ENCODE assay signal across 20 mouse cellular contexts in genomic region chr4:139830053-139830452, GRCm38 (mm10). TPM values are rescaled to one million over a fixed set of nuclear protein-coding genes. Genes with fewer than 3 reads are reported as not detected.
DNase-seq lines count a peak whose midpoint lies in the region; ATAC-seq and TF ChIP-seq lines count a peak whose summit lies in the region.
"Had no signal": no experiment of that assay in that cellular context is flagged by ENCODE, and none has a peak within 500 bp of the region (broad histone marks: within the 10 kb centered on the region; RNA-seq: fewer than 3 reads in every experiment).

No protein-coding gene starts in this region.

- peaks cover 95% of the 10 kb centered on the region for H3K27me3 ChIP-seq in embryonic facial prominence, embryonic 12.5 days
- H3K27me3 ChIP-seq in limb, embryonic 15.5 days = peaks cover 100% of the 10 kb centered on the region
- H3K27me3 ChIP-seq in neural tube, embryonic 11.5 days (ENCODE audit: control insufficient read depth, insufficient read depth, low read length) = peaks cover 87% of the 10 kb centered on the region

- no peak for TF ChIP-seq CTCF in gastrocnemius, adult 2 months (IDR thresholded peaks at IDR 0.05)

- peak overlapping the region; percentile 77 for H3K4me3 ChIP-seq in gastrocnemius, adult 2 months
- peak overlapping the region; percentile 37 for H3K4me3 ChIP-seq in embryonic facial prominence, embryonic 12.5 days
- 0 out of 2 replicates have a peak overlapping the region, but pooled peaks have one; percentile 31 for H3K4me3 ChIP-seq in limb, embryonic 15.5 days
- peak overlapping the region; percentile 55 for H3K4me3 ChIP-seq in neural tube, embryonic 11.5 days (ENCODE audit: low read depth, low read length)
- H3K4me3 ChIP-seq: forebrain, embryonic 13.5 days; heart, adult 2 months; kidney, embryonic 15.5 days; liver, embryonic 12.5 days; lung, embryonic 15.5 days; megakaryocyte, embryonic 14.5 days; stomach, embryonic 15.5 days had no signal

- 7% methylated on average over 14 of the region's 14 CpGs for WGBS in embryonic facial prominence, embryonic 12.5 days
- 2% methylated on average over 14 of the region's 14 CpGs for WGBS in limb, embryonic 15.5 days
- 6% methylated on average over 14 of the region's 14 CpGs for WGBS in neural tube, embryonic 11.5 days

- no peak for ATAC-seq in embryonic facial prominence, embryonic 12.5 days (ENCODE audit: insufficient number of reproducible peaks, insufficient read depth, low FRiP score, low TSS enrichment)
- ATAC-seq in limb, embryonic 15.5 days (ENCODE audit: insufficient number of reproducible peaks, low FRiP score, low TSS enrichment, low read depth) = no peak
- ATAC-seq in neural tube, embryonic 11.5 days (ENCODE audit: insufficient read depth, low FRiP score, low TSS enrichment) = no peak
- no peak for ATAC-seq in megakaryocyte-erythroid progenitor cell, adult 5-6 weeks (replicated peaks; ENCODE audit: low FRiP score, low TSS enrichment, poor library complexity, severe bottlenecking)
- ATAC-seq in erythroblast, adult 5-6 weeks (replicated peaks; ENCODE audit: low FRiP score, poor library complexity, severe bottlenecking) = no peak
- ATAC-seq: forebrain, embryonic 13.5 days; inflammation-experienced regulatory T-cells, adult 6 months; liver, embryonic 12.5 days had no signal

- no peak overlapping the region for H3K9ac ChIP-seq in embryonic facial prominence, embryonic 12.5 days
- no peak overlapping the region for H3K9ac ChIP-seq in limb, embryonic 15.5 days
- H3K9ac ChIP-seq in neural tube, embryonic 11.5 days (ENCODE audit: low read length) = peak overlapping the region; percentile 85; the same call in 1 of the 2 replicates
- H3K9ac ChIP-seq: forebrain, embryonic 13.5 days; kidney, embryonic 15.5 days; liver, embryonic 12.5 days; lung, embryonic 15.5 days; stomach, embryonic 15.5 days had no signal

- H3K4me2 ChIP-seq in embryonic facial prominence, embryonic 12.5 days (replicated peaks) = peak overlapping the region; percentile 11
- H3K4me2 ChIP-seq in limb, embryonic 15.5 days = no peak overlapping the region
- peak overlapping the region; percentile 75 for H3K4me2 ChIP-seq in neural tube, embryonic 11.5 days (ENCODE audit: low read depth)
- H3K4me2 ChIP-seq: forebrain, embryonic 13.5 days; kidney, embryonic 15.5 days; liver, embryonic 12.5 days; lung, embryonic 15.5 days; stomach, embryonic 15.5 days had no signal

- no peaks in the 10 kb centered on the region for H3K36me3 ChIP-seq in embryonic facial prominence, embryonic 12.5 days
- H3K36me3 ChIP-seq in limb, embryonic 15.5 days = no peaks in the 10 kb centered on the region
- no peaks in the 10 kb centered on the region for H3K36me3 ChIP-seq in neural tube, embryonic 11.5 days (ENCODE audit: control insufficient read depth, insufficient read depth, low read length)
- H3K36me3 ChIP-seq: kidney, embryonic 15.5 days; liver, embryonic 12.5 days; lung, embryonic 15.5 days; stomach, embryonic 15.5 days had no signal

- H3K27ac ChIP-seq in gastrocnemius, adult 2 months = peak overlapping the region; percentile 49; the same call in 1 of the 2 replicates
- H3K27ac ChIP-seq in embryonic facial prominence, embryonic 12.5 days = no peak overlapping the region
- H3K27ac ChIP-seq in limb, embryonic 15.5 days = no peak overlapping the region
- H3K27ac ChIP-seq in neural tube, embryonic 11.5 days (ENCODE audit: low read depth, low read length) = no peak overlapping the region
- H3K27ac ChIP-seq: forebrain, embryonic 13.5 days; heart, adult 2 months; kidney, embryonic 15.5 days; liver, embryonic 12.5 days; lung, embryonic 15.5 days; stomach, embryonic 15.5 days had no signal

- no peaks in the 10 kb centered on the region for H3K9me3 ChIP-seq in embryonic facial prominence, embryonic 12.5 days
- no peaks in the 10 kb centered on the region for H3K9me3 ChIP-seq in limb, embryonic 15.5 days
- no peaks in the 10 kb centered on the region for H3K9me3 ChIP-seq in neural tube, embryonic 11.5 days (ENCODE audit: control insufficient read depth, low read length)
- H3K9me3 ChIP-seq: forebrain, embryonic 13.5 days; kidney, embryonic 15.5 days; liver, embryonic 12.5 days; lung, embryonic 15.5 days; megakaryocyte, embryonic 14.5 days; stomach, embryonic 15.5 days had no signal

- peaks cover 3% of the 10 kb centered on the region; the same call in 1 of the 2 replicates for H3K4me1 ChIP-seq in embryonic facial prominence, embryonic 12.5 days
- peaks cover 26% of the 10 kb centered on the region for H3K4me1 ChIP-seq in limb, embryonic 15.5 days
- peaks cover 48% of the 10 kb centered on the region for H3K4me1 ChIP-seq in neural tube, embryonic 11.5 days (ENCODE audit: control insufficient read depth, insufficient read depth, low read length)
- H3K4me1 ChIP-seq: liver, embryonic 12.5 days; megakaryocyte, embryonic 14.5 days had no signal

- intact Hi-C loops in gastrocnemius, adult 2 months (cut with DNase I) = no loop called here

- DNase-seq in gastrocnemius, adult 2 months = no peak
- DNase-seq in gastrocnemius, adult 8-10 months (ENCODE audit: low spot score in 2 of 2) = no peak
- no peak for DNase-seq in neural tube, embryonic 11.5 days (ENCODE audit: low spot score)
- DNase-seq in left cerebral cortex, adult 8-10 months (ENCODE audit: low spot score in 2 of 2) = no peak
- DNase-seq: cerebellum, adult 9-11 months; heart, adult 2 months had no signal

RNA-seq across cellular contexts. Expression of gene Pax7, which starts 3.3 kb away (rescaled TPM):
- 1 to 10 TPM; 1.8 to 1.9 TPM for total RNA-seq in gastrocnemius, adult 2 months (2021)
- 1 to 10 TPM in 1 of 4 experiments, under 1 TPM in 3; 0.54 to 1.1 (median 0.92) TPM for total RNA-seq in gastrocnemius, adult 8-10 months (2022)
- polyA plus RNA-seq in embryonic facial prominence, embryonic 12.5 days (2016; fragmentation: Nextera tagmentation; extraction: Ambion mirVana) = 1.3 and 1.4 TPM in 2 replicates
- 0.38 and 0.91 TPM in 2 replicates for polyA plus RNA-seq in limb, embryonic 15.5 days (2015; fragmentation: Nextera tagmentation; extraction: Ambion mirVana)
- 3.4 and 3.8 TPM in 2 replicates for polyA plus RNA-seq in neural tube, embryonic 11.5 days (2014; fragmentation: Nextera tagmentation; extraction: Ambion mirVana)
- not detected in 2 replicates for total RNA-seq in megakaryocyte-erythroid progenitor cell, adult 5-6 weeks (2014; fragmentation: Nextera tagmentation)
- total RNA-seq in megakaryocyte-erythroid progenitor cell, adult 5-6 weeks (2017) = not detected in 2 replicates
- not detected in 2 replicates for total RNA-seq in erythroblast, adult 5-6 weeks (2015; ENCODE audit: low replicate concordance)
- total RNA-seq in erythroblast, adult 5-6 weeks (2017; ENCODE audit: low replicate concordance) = 0.14 TPM in 1 of 2 replicates, not detected in the other
- 1 to 10 TPM in 1 of 4 experiments, under 1 TPM in 1, not detected in 2; 0.20 to 1.0 TPM for total RNA-seq in left cerebral cortex, adult 8-10 months (2022)
- total RNA-seq: heart, adult 2 months; left cerebral cortex, postnatal 10 days had no signal
- polyA plus RNA-seq: heart, adult 2 months; heart, postnatal 0 days; inflammation-experienced regulatory T-cells, adult 6 months; liver, embryonic 12.5 days; small intestine, adult 2 months had no signal
